Mouse (Mus musculus) stomach, postnatal 0 days (tissue): ENCODE data around the gene Arap2.

Experiments
- CTCF ChIP-seq: IDR thresholded peaks from 2 replicates; pipeline ENCODE4 v1.5.1; 2016; ENCODE audit warnings: antibody characterized with exemption, low read depth, mild to moderate bottlenecking, moderate library complexity
- EP300 ChIP-seq: optimal IDR thresholded peaks from 2 replicates; pipeline ENCODE3; 2016; ENCODE audit warnings: antibody characterized with exemption

- no peak for TF ChIP-seq EP300
- TF ChIP-seq CTCF, result no peak
These were observed 26.8 kb upstream of the Arap2 start for GRCm38 (mm10) chr5:62792776-62793175.
